Mouse (Mus musculus) lung, adult 2 months (tissue): ENCODE measurements at regions not wholly inside any gene's neighbourhood (a gene's known extent, or its start where the extent isn't known, plus 50 kb on each side); places are given as distances from the start of the nearest gene placed in this dataset.

ENCODE experiments used
- CTCF ChIP-seq: fragments of 200-500 bp; IDR thresholded peaks from 2 replicates; pipeline ENCODE4 v1.5.1; 2011; ENCODE audit warnings: mild to moderate bottlenecking, low read length, control low read depth; ENCODE audit not compliant: insufficient read depth
- POLR2A ChIP-seq: fragments of 200-500 bp; IDR thresholded peaks from 2 replicates; pipeline ENCODE4 v1.6.1; 2011; ENCODE audit warnings: low read depth, mild to moderate bottlenecking, control low read depth, low read length, borderline replicate concordance; ENCODE audit errors: extremely low read depth

- TF ChIP-seq POLR2A (peak; percentile 52; the same call in 1 of the 2 replicates), CTCF (no peak)
Measured at GRCm38 (mm10) chr11:24371963-24372362, 294.1 kb downstream of the Bcl11a start.
